Comparison of ENCODE assay signal across 8 mouse cellular contexts in genomic region chr1:178529512-178530300, GRCm38 (mm10). TPM values are rescaled to one million over a fixed set of nuclear protein-coding genes. Genes with fewer than 3 reads are reported as not detected.
A peak's percentile ranks its signal among the peaks of the same experiment; 100 is the strongest.
DNase-seq lines count a peak whose midpoint lies in the region; ATAC-seq lines count a peak whose summit lies in the region.

No protein-coding gene starts in this region.

- WGBS in embryonic facial prominence, embryonic 11.5 days: under 1% methylated on average over 38 of the region's 38 CpGs
- under 1% methylated on average over 37 of the region's 38 CpGs for WGBS in hindbrain, embryonic 14.5 days
- WGBS in limb, embryonic 10.5 days: under 1% methylated on average over 38 of the region's 38 CpGs
- under 1% methylated on average over 38 of the region's 38 CpGs for WGBS in neural tube, embryonic 12.5 days

- peak; percentile 26 for DNase-seq in gastrocnemius, postnatal 10 days
- no peak for DNase-seq in gastrocnemius, adult 18-20 months (ENCODE audit: low spot score)
- peak; percentile 47 for DNase-seq in R1 (ENCODE audit: low read depth, low spot score)
- DNase-seq in embryonic facial prominence, embryonic 11.5 days (ENCODE audit: low spot score): peak; percentile 52
- DNase-seq in hindbrain, embryonic 14.5 days (ENCODE audit: low spot score): peak; percentile 44
- peak; percentile 71 for DNase-seq in limb, embryonic 10.5 days (ENCODE audit: low spot score)
- DNase-seq in spleen, postnatal 10 days (ENCODE audit: low spot score in 2 of 2): no peak

- peaks cover 5% of the 10 kb centered on the region; the same call in 1 of the 2 replicates for H3K27me3 ChIP-seq in embryonic facial prominence, embryonic 11.5 days (ENCODE audit: control insufficient read depth, insufficient read depth, low read length)
- no peaks in the 10 kb centered on the region for H3K27me3 ChIP-seq in hindbrain, embryonic 14.5 days (ENCODE audit: control insufficient read depth, insufficient read depth, low read length)
- H3K27me3 ChIP-seq in limb, embryonic 10.5 days (ENCODE audit: low read depth, poor library complexity, severe bottlenecking): no peaks in the 10 kb centered on the region
- H3K27me3 ChIP-seq in neural tube, embryonic 12.5 days (replicated peaks): peaks cover 7% of the 10 kb centered on the region; the same call in 1 of the 2 replicates

- H3K9me3 ChIP-seq in embryonic facial prominence, embryonic 11.5 days (replicated peaks; ENCODE audit: control insufficient read depth, low read length): no peaks in the 10 kb centered on the region
- H3K9me3 ChIP-seq in hindbrain, embryonic 14.5 days (ENCODE audit: control insufficient read depth, low read length): no peaks in the 10 kb centered on the region
- H3K9me3 ChIP-seq in limb, embryonic 10.5 days (replicated peaks): no peaks in the 10 kb centered on the region
- H3K9me3 ChIP-seq in neural tube, embryonic 12.5 days: no peaks in the 10 kb centered on the region

- ATAC-seq in embryonic facial prominence, embryonic 11.5 days (replicated peaks; ENCODE audit: insufficient number of reproducible peaks, low FRiP score, low TSS enrichment, low read depth): no peak
- peak; percentile 3; the same call in 1 of the 2 replicates for ATAC-seq in hindbrain, embryonic 14.5 days (ENCODE audit: low FRiP score)
- peak; percentile 4; the same call in 1 of the 2 replicates for ATAC-seq in neural tube, embryonic 12.5 days (ENCODE audit: low FRiP score, low read depth)

- H3K4me2 ChIP-seq in embryonic facial prominence, embryonic 11.5 days (ENCODE audit: low read depth, low read length): peak overlapping the region; percentile 97
- H3K4me2 ChIP-seq in hindbrain, embryonic 14.5 days (replicated peaks): peak overlapping the region; percentile 99
- peak overlapping the region; percentile 100 for H3K4me2 ChIP-seq in neural tube, embryonic 12.5 days (replicated peaks)

- peak overlapping the region; percentile 80 for H3K9ac ChIP-seq in embryonic facial prominence, embryonic 11.5 days (replicated peaks; ENCODE audit: low read length)
- peak overlapping the region; percentile 92 for H3K9ac ChIP-seq in hindbrain, embryonic 14.5 days
- peak overlapping the region; percentile 80 for H3K9ac ChIP-seq in neural tube, embryonic 12.5 days

- H3K4me1 ChIP-seq in embryonic facial prominence, embryonic 11.5 days (ENCODE audit: control insufficient read depth, insufficient read depth, low read length): no peaks in the 10 kb centered on the region
- peaks cover 12% of the 10 kb centered on the region for H3K4me1 ChIP-seq in hindbrain, embryonic 14.5 days (replicated peaks; ENCODE audit: control insufficient read depth, insufficient read depth, low read length)
- peaks cover 63% of the 10 kb centered on the region for H3K4me1 ChIP-seq in limb, embryonic 10.5 days
- peaks cover 32% of the 10 kb centered on the region for H3K4me1 ChIP-seq in neural tube, embryonic 12.5 days

- H3K27ac ChIP-seq in embryonic facial prominence, embryonic 11.5 days (replicated peaks; ENCODE audit: low read depth, low read length): peak overlapping the region; percentile 84; the same call in 1 of the 2 replicates
- H3K27ac ChIP-seq in hindbrain, embryonic 14.5 days: peak overlapping the region; percentile 95
- peak overlapping the region; percentile 96 for H3K27ac ChIP-seq in limb, embryonic 10.5 days
- peak overlapping the region; percentile 62; the same call in 1 of the 2 replicates for H3K27ac ChIP-seq in neural tube, embryonic 12.5 days

- H3K36me3 ChIP-seq in embryonic facial prominence, embryonic 11.5 days (replicated peaks; ENCODE audit: control insufficient read depth, insufficient read depth, low read depth, low read length): no peaks in the 10 kb centered on the region
- H3K36me3 ChIP-seq in hindbrain, embryonic 14.5 days (replicated peaks; ENCODE audit: control insufficient read depth, insufficient read depth): no peaks in the 10 kb centered on the region
- H3K36me3 ChIP-seq in limb, embryonic 10.5 days: peaks cover 25% of the 10 kb centered on the region
- no peaks in the 10 kb centered on the region for H3K36me3 ChIP-seq in neural tube, embryonic 12.5 days

- peak overlapping the region; percentile 79 for H3K4me3 ChIP-seq in embryonic facial prominence, embryonic 11.5 days (ENCODE audit: low read depth, low read length)
- H3K4me3 ChIP-seq in hindbrain, embryonic 14.5 days (replicated peaks; ENCODE audit: low read length): peak overlapping the region; percentile 75
- H3K4me3 ChIP-seq in limb, embryonic 10.5 days: peak overlapping the region; percentile 90
- peak overlapping the region; percentile 71 for H3K4me3 ChIP-seq in neural tube, embryonic 12.5 days

RNA-seq across cellular contexts. Expression of gene Kif26b, which starts 0.8 kb away (rescaled TPM):
- total RNA-seq in gastrocnemius, postnatal 10 days (2021): 1 to 10 TPM; 1.4 to 1.7 TPM
- 1 to 10 TPM; 2.4 to 3.2 TPM for total RNA-seq in gastrocnemius, adult 18-20 months (2021)
- polyA plus RNA-seq in embryonic facial prominence, embryonic 11.5 days (2014; fragmentation: Nextera tagmentation; extraction: Ambion mirVana): 12.3 and 15.5 TPM in 2 replicates
- polyA plus RNA-seq in hindbrain, embryonic 14.5 days (2014; fragmentation: Nextera tagmentation; extraction: Ambion mirVana): 15.8 and 16.1 TPM in 2 replicates
- polyA plus RNA-seq in limb, embryonic 10.5 days (2016; fragmentation: Nextera tagmentation; extraction: Ambion mirVana): 18.4 and 24.8 TPM in 2 replicates
- polyA plus RNA-seq in neural tube, embryonic 12.5 days (2016; fragmentation: Nextera tagmentation; extraction: Ambion mirVana): 11.2 and 12.6 TPM in 2 replicates

Comparison
In these comparisons a context has a peak if more than half of its experiments do, and no peak if none do; other contexts are left out.
1. DNase-seq: peak in gastrocnemius, postnatal 10 days (single experiment), R1 (single experiment), embryonic facial prominence, embryonic 11.5 days (single experiment), hindbrain, embryonic 14.5 days (single experiment) and limb, embryonic 10.5 days (single experiment); none in gastrocnemius, adult 18-20 months (single experiment) and spleen, postnatal 10 days (0 of 2).
2. Peak in every context shown above with its lines, with median percentiles within 50 percentile points of each other: H3K27ac ChIP-seq, H3K4me2 ChIP-seq, H3K4me3 ChIP-seq and H3K9ac ChIP-seq.